36 mouse cellular contexts compared by ENCODE assay signal in the genomic region with DNA sequence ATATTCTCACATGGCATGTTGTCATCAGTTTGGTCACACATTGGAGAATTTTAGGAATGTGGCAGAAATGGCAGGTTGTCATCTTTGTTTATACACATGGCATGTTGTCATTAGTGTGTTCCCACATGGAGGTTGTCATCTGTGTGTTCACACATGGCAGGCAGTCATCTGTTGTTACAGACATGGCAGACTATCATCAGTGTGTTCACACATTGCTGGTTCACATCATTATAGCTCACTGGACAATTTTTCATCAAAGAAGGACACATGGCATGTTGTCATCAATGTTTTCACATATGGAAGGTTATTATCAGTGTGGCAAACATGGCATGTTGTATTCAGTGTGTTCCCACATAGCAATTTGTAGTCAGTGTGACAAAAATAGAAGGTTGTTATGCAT. TPM values are rescaled to one million over a fixed set of nuclear protein-coding genes. Genes with fewer than 3 reads are reported as not detected.
DNase-seq lines count a peak whose midpoint lies in the region; ATAC-seq and TF ChIP-seq lines count a peak whose summit lies in the region.
"Had no signal": no experiment of that assay in that cellular context is flagged by ENCODE, and none has a peak within 500 bp of the region (broad histone marks: within the 10 kb centered on the region; RNA-seq: fewer than 3 reads in every experiment).

No protein-coding gene starts in this region.

- no peaks in the 10 kb centered on the region for H3K4me1 ChIP-seq in forebrain, embryonic 13.5 days
- no peaks in the 10 kb centered on the region for H3K4me1 ChIP-seq in forebrain, embryonic 10.5 days
- H3K4me1 ChIP-seq in forebrain, embryonic 14.5 days (ENCODE audit: control insufficient read depth, insufficient read depth, low read length): no peaks in the 10 kb centered on the region
- H3K4me1 ChIP-seq in forebrain, postnatal 0 days (ENCODE audit: insufficient read depth): no peaks in the 10 kb centered on the region
- H3K4me1 ChIP-seq: heart, embryonic 12.5 days; heart, embryonic 15.5 days had no signal

- no peak overlapping the region for H3K4me2 ChIP-seq in forebrain, embryonic 13.5 days
- H3K4me2 ChIP-seq in forebrain, embryonic 14.5 days (ENCODE audit: low read length): no peak overlapping the region
- no peak overlapping the region for H3K4me2 ChIP-seq in forebrain, postnatal 0 days (ENCODE audit: low read depth)
- H3K4me2 ChIP-seq: heart, embryonic 12.5 days; heart, embryonic 15.5 days; hindbrain, embryonic 14.5 days had no signal

- no peak overlapping the region for H3K4me3 ChIP-seq in forebrain, embryonic 13.5 days
- no peak overlapping the region for H3K4me3 ChIP-seq in forebrain, embryonic 10.5 days
- no peak overlapping the region for H3K4me3 ChIP-seq in forebrain, embryonic 14.5 days (ENCODE audit: low read depth, low read length)
- no peak overlapping the region for H3K4me3 ChIP-seq in forebrain, postnatal 0 days (ENCODE audit: low read depth, low read length)
- H3K4me3 ChIP-seq: gastrocnemius, adult 2 months; heart, embryonic 12.5 days; heart, embryonic 15.5 days had no signal

- peak; percentile 92 for ATAC-seq in forebrain, embryonic 13.5 days
- ATAC-seq in forebrain, embryonic 14.5 days: peak; percentile 96
- peak; percentile 95 for ATAC-seq in forebrain, postnatal 0 days
- ATAC-seq in megakaryocyte-erythroid progenitor cell, adult 5-6 weeks (replicated peaks; ENCODE audit: low FRiP score, low TSS enrichment, poor library complexity, severe bottlenecking): no peak
- ATAC-seq: hindbrain, postnatal 0 days; inflammation-experienced regulatory T-cells, adult 6 months; Patski had no signal

- H3K9me3 ChIP-seq in forebrain, embryonic 13.5 days (replicated peaks): no peaks in the 10 kb centered on the region; the same call in 1 of the 2 replicates
- 0 out of 2 replicates have a peak, but pooled peaks cover 7% of the 10 kb centered on the region for H3K9me3 ChIP-seq in forebrain, embryonic 10.5 days
- H3K9me3 ChIP-seq in forebrain, embryonic 14.5 days (replicated peaks; ENCODE audit: control insufficient read depth, low read length): no peaks in the 10 kb centered on the region
- no peaks in the 10 kb centered on the region for H3K9me3 ChIP-seq in forebrain, postnatal 0 days (ENCODE audit: low read length)
- H3K9me3 ChIP-seq: G1E; heart, embryonic 15.5 days had no signal

- TF ChIP-seq POLR2A in brain, embryonic 14.5 days (IDR thresholded peaks at IDR 0.05; ENCODE audit: borderline replicate concordance, extremely low read depth, insufficient read depth, insufficient read length, poor library complexity, severe bottlenecking): no peak

- DNase-seq in forebrain, embryonic 10.5 days (ENCODE audit: extremely low spot score, low spot score): no peak
- peak; percentile 79 for DNase-seq in brain, embryonic 14.5 days (ENCODE audit: low read depth)
- peak; percentile 73 for DNase-seq in forebrain, embryonic 14.5 days (ENCODE audit: low spot score)
- no peak for DNase-seq in forebrain, postnatal 0 days
- DNase-seq in lung, postnatal 4 days: no peak
- DNase-seq: adrenal gland, postnatal 10 days; adrenal gland, postnatal 36 days; B cell, adult 2 months; cerebellum, adult 11-12 months; cerebellum, adult 8-10 months; cerebellum, postnatal 10 days; cerebellum, postnatal 36 days; embryo, embryonic 11 days; gastrocnemius, adult 2 months; gastrocnemius, postnatal 14 days; heart, adult 18-20 months; heart, postnatal 10 days; heart, postnatal 4 days; kidney, adult 11 months; kidney, adult 8-10 months had no signal

- no peaks in the 10 kb centered on the region for H3K36me3 ChIP-seq in forebrain, embryonic 13.5 days (ENCODE audit: poor library complexity, severe bottlenecking)
- no peaks in the 10 kb centered on the region for H3K36me3 ChIP-seq in forebrain, embryonic 10.5 days (replicated peaks)
- H3K36me3 ChIP-seq in forebrain, embryonic 14.5 days (ENCODE audit: control insufficient read depth, insufficient read depth, low read length): no peaks in the 10 kb centered on the region
- no peaks in the 10 kb centered on the region for H3K36me3 ChIP-seq in forebrain, postnatal 0 days (ENCODE audit: insufficient read depth)
- H3K36me3 ChIP-seq: G1E; heart, embryonic 12.5 days; heart, embryonic 15.5 days had no signal

- no peak overlapping the region for H3K9ac ChIP-seq in forebrain, embryonic 13.5 days
- H3K9ac ChIP-seq in forebrain, embryonic 14.5 days (ENCODE audit: low read length): no peak overlapping the region
- no peak overlapping the region for H3K9ac ChIP-seq in forebrain, postnatal 0 days
- H3K9ac ChIP-seq: heart, embryonic 12.5 days; heart, embryonic 15.5 days; hindbrain, embryonic 14.5 days had no signal

- TF ChIP-seq CTCF in brain, embryonic 14.5 days (IDR thresholded peaks at IDR 0.05; ENCODE audit: borderline replicate concordance, extremely low read depth, insufficient read depth, insufficient read length): no peak
- no peak for TF ChIP-seq CTCF in forebrain, postnatal 0 days (IDR thresholded peaks at IDR 0.05; ENCODE audit: low read depth)

- no peak overlapping the region for H3K27ac ChIP-seq in forebrain, embryonic 13.5 days
- H3K27ac ChIP-seq in forebrain, embryonic 10.5 days: no peak overlapping the region
- H3K27ac ChIP-seq in forebrain, embryonic 14.5 days (ENCODE audit: low read depth, low read length): no peak overlapping the region
- H3K27ac ChIP-seq in forebrain, postnatal 0 days (ENCODE audit: low read depth, low read length): no peak overlapping the region
- H3K27ac ChIP-seq: gastrocnemius, adult 2 months; heart, embryonic 15.5 days; hindbrain, embryonic 14.5 days; hindbrain, postnatal 0 days had no signal

- no peaks in the 10 kb centered on the region for H3K27me3 ChIP-seq in forebrain, embryonic 13.5 days
- H3K27me3 ChIP-seq in forebrain, embryonic 10.5 days (ENCODE audit: poor library complexity, severe bottlenecking): no peaks in the 10 kb centered on the region
- H3K27me3 ChIP-seq in forebrain, embryonic 14.5 days (replicated peaks; ENCODE audit: control insufficient read depth, insufficient read depth, low read length): no peaks in the 10 kb centered on the region
- no peaks in the 10 kb centered on the region for H3K27me3 ChIP-seq in forebrain, postnatal 0 days (ENCODE audit: insufficient read depth, low read length)
- H3K27me3 ChIP-seq: CH12.LX; heart, embryonic 12.5 days; heart, embryonic 15.5 days; Patski had no signal

RNA-seq across cellular contexts. Expression of gene Sult3a2, which starts 53.3 kb away (rescaled TPM):
- polyA plus RNA-seq in forebrain, embryonic 13.5 days (2015; fragmentation: Nextera tagmentation; extraction: Ambion mirVana): not detected in 2 replicates
- not detected in 2 replicates for polyA plus RNA-seq in forebrain, embryonic 10.5 days (2016; fragmentation: Nextera tagmentation; extraction: Ambion mirVana)
- not detected in 2 replicates for polyA plus RNA-seq in brain, embryonic 14.5 days (2012; rRNA removed)
- not detected in 2 replicates for polyA plus RNA-seq in forebrain, embryonic 14.5 days (2014; fragmentation: Nextera tagmentation; extraction: Ambion mirVana)
- not detected in 2 replicates for total RNA-seq in forebrain, postnatal 0 days (2014; rRNA removed)
- not detected in 2 replicates for polyA plus RNA-seq in forebrain, postnatal 0 days (2015; fragmentation: Nextera tagmentation; extraction: Ambion mirVana)
- not detected in 2 replicates for total RNA-seq in megakaryocyte-erythroid progenitor cell, adult 5-6 weeks (2014; fragmentation: Nextera tagmentation)
- not detected in 2 replicates for total RNA-seq in megakaryocyte-erythroid progenitor cell, adult 5-6 weeks (2017)
- total RNA-seq: adrenal gland, adult 18-20 months; adrenal gland, postnatal 10 days; adrenal gland, postnatal 36 days; CH12.LX; G1E; gastrocnemius, adult 2 months; gastrocnemius, postnatal 14 days; gastrocnemius, postnatal 4 days; heart, adult 18-20 months; heart, postnatal 10 days; heart, postnatal 4 days; hindbrain, postnatal 0 days had no signal
- polyA plus RNA-seq: cortical plate, adult 2 months; embryonic facial prominence, embryonic 11.5 days; embryonic facial prominence, embryonic 14.5 days; G1E; heart, embryonic 12.5 days; heart, embryonic 15.5 days; hindbrain, embryonic 11.5 days; hindbrain, embryonic 14.5 days; hindbrain, postnatal 0 days; inflammation-experienced regulatory T-cells, adult 6 months; Patski had no signal

Comparison
In these comparisons a context has a peak if more than half of its experiments do, and no peak if none do; other contexts are left out.
1. DNase-seq: peak in brain, embryonic 14.5 days (single experiment) and forebrain, embryonic 14.5 days (single experiment); none in forebrain, embryonic 10.5 days (single experiment), forebrain, postnatal 0 days (single experiment) and lung, postnatal 4 days (0 of 2).